Mouse (Mus musculus): ENCODE results near the gene Lrrc47. TPM values are rescaled to one million over a fixed set of nuclear protein-coding genes. Genes with fewer than 3 reads are reported as not detected.
A peak's percentile ranks its signal among the peaks of the same experiment; 100 is the strongest.

Lrrc47 gene
- total RNA-seq (2021) = 10 to 100 TPM; 54.8 to 55.4 TPM
- long read RNA-seq, experiment 1, transcript Lrrc47-205 (7 exons, 3,468 nt) = major isoform, 31 of 70 reads
- long read RNA-seq, experiment 1, partial matches to known transcripts = 0 of 70 reads
- long read RNA-seq, experiment 1, other reads (novel, unspliced or antisense) = 39 of 70 reads
- long read RNA-seq, experiment 2, transcript Lrrc47-205 (7 exons, 3,468 nt) = major isoform, 61 of 169 reads
- long read RNA-seq, experiment 2, partial matches to known transcripts = 6 of 169 reads
- long read RNA-seq, experiment 2, other reads (novel, unspliced or antisense) = 102 of 169 reads

- DNase-seq (ENCODE audit: low spot score in 2 of 2) = peak; percentile 73 to 77
Measured at GRCm38 (mm10) chr4:154011646-154012089, at the start of gene Lrrc47. TSS of gene Lrrc47 (plus strand) at chr4:154011731.

- no peak for DNase-seq (ENCODE audit: low spot score in 2 of 2)
Measured at GRCm38 (mm10) chr4:153962631-153963030, 48.9 kb upstream of the Lrrc47 start.

- no peak for DNase-seq (ENCODE audit: low spot score in 2 of 2)
Measured at GRCm38 (mm10) chr4:153966651-153967050, 44.9 kb upstream of the Lrrc47 start.

- DNase-seq (ENCODE audit: low spot score in 2 of 2) = no peak
Measured at GRCm38 (mm10) chr4:153967556-153967955, 44.0 kb upstream of the Lrrc47 start.

- no peak for DNase-seq (ENCODE audit: low spot score in 2 of 2)
Measured at GRCm38 (mm10) chr4:153968063-153968462, 43.5 kb upstream of the Lrrc47 start.

- DNase-seq (ENCODE audit: low spot score in 2 of 2) = peak; percentile 95 to 96
Measured at GRCm38 (mm10) chr4:153974431-153975291, 36.9 kb upstream of the Lrrc47 start, which contains the start of the genes Dffb and Cep104. TSS of gene Dffb (minus strand) at chr4:153975126. TSS of gene Cep104 (plus strand) at chr4:153975194.

- no peak for DNase-seq (ENCODE audit: low spot score in 2 of 2)
Measured at GRCm38 (mm10) chr4:153975292-153975662, 36.3 kb upstream of the Lrrc47 start.

GRCm38 (mm10) chr4:153975768-153976167 is 35.8 kb upstream of the Lrrc47 start:
- no peak for DNase-seq (ENCODE audit: low spot score in 2 of 2)

- DNase-seq (ENCODE audit: low spot score in 2 of 2) = no peak
Measured at GRCm38 (mm10) chr4:153979243-153979642, 32.3 kb upstream of the Lrrc47 start.

GRCm38 (mm10) chr4:153980470-153980869 is 31.1 kb upstream of the Lrrc47 start:
- no peak for DNase-seq (ENCODE audit: low spot score in 2 of 2)

GRCm38 (mm10) chr4:153992715-153993114 is 18.8 kb upstream of the Lrrc47 start:
- no peak for DNase-seq (ENCODE audit: low spot score in 2 of 2)

GRCm38 (mm10) chr4:153993505-153993904 is 18.0 kb upstream of the Lrrc47 start:
- no peak for DNase-seq (ENCODE audit: low spot score in 2 of 2)

GRCm38 (mm10) chr4:154005488-154005887 is 6.0 kb upstream of the Lrrc47 start:
- no peak for DNase-seq (ENCODE audit: low spot score in 2 of 2)

- no peak for DNase-seq (ENCODE audit: low spot score in 2 of 2)
Measured at GRCm38 (mm10) chr4:154006264-154006663, 5.3 kb upstream of the Lrrc47 start.

GRCm38 (mm10) chr4:154007759-154008158 is 3.8 kb upstream of the Lrrc47 start:
- no peak for DNase-seq (ENCODE audit: low spot score in 2 of 2)

GRCm38 (mm10) chr4:154010907-154011645 is 455 bp upstream of the Lrrc47 start:
- DNase-seq (ENCODE audit: low spot score in 2 of 2) = no peak

- peak in 1 of 2 experiments; percentile 15 for DNase-seq (ENCODE audit: low spot score in 2 of 2)
Measured at GRCm38 (mm10) chr4:154012132-154012882, 776 bp downstream of the Lrrc47 start.

GRCm38 (mm10) chr4:154015476-154015875 is 3.9 kb downstream of the Lrrc47 start:
- DNase-seq (ENCODE audit: low spot score in 2 of 2) = no peak

- DNase-seq (ENCODE audit: low spot score in 2 of 2) = peak; percentile 41 to 49
Measured at GRCm38 (mm10) chr4:154019571-154019970, 8.0 kb downstream of the Lrrc47 start.

- DNase-seq (ENCODE audit: low spot score in 2 of 2) = no peak
Measured at GRCm38 (mm10) chr4:154021432-154021831, 9.9 kb downstream of the Lrrc47 start.

- DNase-seq (ENCODE audit: low spot score in 2 of 2) = no peak
Measured at GRCm38 (mm10) chr4:154022407-154022806, 10.9 kb downstream of the Lrrc47 start.

Data from adrenal gland, adult 18-20 months (tissue).